Mouse (Mus musculus) forebrain, embryonic 12.5 days (tissue): ENCODE results near the gene Zfp551. TPM values are rescaled to one million over a fixed set of nuclear protein-coding genes. Genes with fewer than 3 reads are reported as not detected.
A peak's percentile ranks its signal among the peaks of the same experiment; 100 is the strongest.

Experiments used
- ATAC-seq: fragments of 200-750 bp; cut with Nextera tagmentation; 2 replicates; pipeline ENCODE4 v1.8.0; 2017; ENCODE audit warnings: moderate TSS enrichment; ENCODE audit not compliant: low FRiP score
- H3K27ac ChIP-seq: fragments of 300-500 bp; sonication (generic); 2 replicates; pipeline ENCODE4 v1.5.1; 2016; ENCODE audit warnings: mild to moderate bottlenecking
- H3K27me3 ChIP-seq: fragments of 300-500 bp; sonication (generic); 2 replicates; pipeline ENCODE4 v1.6.1; 2016; ENCODE audit warnings: mild to moderate bottlenecking
- H3K36me3 ChIP-seq: fragments of 300-500 bp; sonication (generic); replicated peaks from 2 replicates; pipeline ENCODE4 v1.6.1; 2016; ENCODE audit warnings: mild to moderate bottlenecking
- H3K4me1 ChIP-seq: fragments of 300-500 bp; sonication (generic); 2 replicates; pipeline ENCODE4 v1.6.1; 2016
- H3K4me2 ChIP-seq: fragments of 300-500 bp; sonication (generic); 2 replicates; pipeline ENCODE4 v1.6.1; 2016; ENCODE audit warnings: mild to moderate bottlenecking, moderate library complexity
- H3K4me3 ChIP-seq: fragments of 300-500 bp; sonication (generic); replicated peaks from 2 replicates; pipeline ENCODE4 v1.5.1; 2016; ENCODE audit warnings: mild to moderate bottlenecking
- H3K9ac ChIP-seq: fragments of 300-500 bp; sonication (generic); 2 replicates; pipeline ENCODE4 v1.6.1; 2016; ENCODE audit warnings: mild to moderate bottlenecking
- H3K9me3 ChIP-seq: fragments of 300-500 bp; sonication (generic); 2 replicates; pipeline ENCODE4 v1.6.1; 2016
- WGBS: fragments of 180-500 bp; shearing (Covaris S2); methylation state at CpG from one replicate; pipeline ENCODE4 v1.1.7; 2016; 5-methylcytosine and 5-hydroxymethylcytosine counted together
- polyA plus RNA-seq: library from polyadenylated mRNA; unstranded; fragments of >200 nt; fragmentation: Nextera tagmentation; extraction: Ambion mirVana; gene quantifications from 2 replicates; pipeline ENCODE4 v1.2.1, GENCODE M21; 2016

The Zfp551 gene
- polyA plus RNA-seq = 4.1 and 5.0 TPM in 2 replicates

GRCm38 (mm10) chr7:12422245-12422849 lies at the start of gene Zfp551:
Gene Zfp551, minus strand, starts transcription at chr7:12422751.
- Histone ChIP-seq H3K4me1 (peaks cover 9% of the 10 kb centered on the region), H3K9me3 (no peaks in the 10 kb centered on the region), H3K9ac (peak within 1 kb of the TSS; percentile 72), H3K27ac (no peak within 1 kb of the TSS), H3K4me2 (peak within 1 kb of the TSS; percentile 67), H3K4me3 (peak within 1 kb of the TSS; percentile 55), H3K27me3 (no peaks in the 10 kb centered on the region), H3K36me3 (peaks cover 5% of the 10 kb centered on the region; the same call in 1 of the 2 replicates)
- peak; percentile 94 for ATAC-seq
- WGBS = under 1% methylated on average over 27 of the region's 27 CpGs

- no peak overlapping the region for H3K27ac ChIP-seq
- H3K4me1 ChIP-seq = peaks cover 9% of the 10 kb centered on the region
- no peak overlapping the region; the same call in 1 of the 2 replicates for H3K4me2 ChIP-seq
- WGBS = 64% methylated on average over 3 of the region's 3 CpGs
- H3K9me3 ChIP-seq = no peaks in the 10 kb centered on the region
- no peaks in the 10 kb centered on the region for H3K36me3 ChIP-seq
- no peaks in the 10 kb centered on the region for H3K27me3 ChIP-seq
- peak; percentile 45; the same call in 1 of the 2 replicates for ATAC-seq
- H3K4me3 ChIP-seq = peak overlapping the region; percentile 55
- H3K9ac ChIP-seq = no peak overlapping the region
These were observed 304 bp upstream of the Zfp551 start for GRCm38 (mm10) chr7:12422855-12423254.

- H3K9me3 ChIP-seq = no peaks in the 10 kb centered on the region
- H3K9ac ChIP-seq = peak overlapping the region; percentile 72
- peaks cover 11% of the 10 kb centered on the region for H3K36me3 ChIP-seq
- peak overlapping the region; percentile 67 for H3K4me2 ChIP-seq
- H3K27ac ChIP-seq = no peak overlapping the region
- H3K4me3 ChIP-seq = peak overlapping the region; percentile 55
- WGBS = 59% methylated on average over 5 of the region's 5 CpGs
- H3K27me3 ChIP-seq = no peaks in the 10 kb centered on the region
- peaks cover 9% of the 10 kb centered on the region for H3K4me1 ChIP-seq
- ATAC-seq = no peak
These were observed 810 bp downstream of the Zfp551 start for GRCm38 (mm10) chr7:12421741-12422140.

- Histone ChIP-seq H3K36me3 (no peaks in the 10 kb centered on the region), H3K4me2 (no peak within 1 kb of the TSS), H3K4me1 (no peaks in the 10 kb centered on the region), H3K9me3 (peaks cover 8% of the 10 kb centered on the region; the same call in 1 of the 2 replicates), H3K27me3 (no peaks in the 10 kb centered on the region), H3K4me3 (no peak within 1 kb of the TSS), H3K27ac (no peak within 1 kb of the TSS), H3K9ac (no peak within 1 kb of the TSS)
- no peak for ATAC-seq
- WGBS = 67% methylated on average over 1 of the region's 1 CpGs
These were observed 53.4 kb downstream of the Zfp551 start, which contains the start of gene Vmn1r84 for GRCm38 (mm10) chr7:12369173-12369572. Gene Vmn1r84, minus strand, starts transcription at chr7:12369273.

Other genes with a start within 250 kb of the Zfp551 start
- gene Vmn1r80, start 233.5 kb downstream of the Zfp551 start, polyA plus RNA-seq = not detected in 2 replicates
- not detected in 2 replicates for gene Vmn1r81, start 154.5 kb downstream of the Zfp551 start, polyA plus RNA-seq
- not detected in 2 replicates for gene Vmn1r82, start 122.3 kb downstream of the Zfp551 start, polyA plus RNA-seq
- gene Vmn1r83, start 93.3 kb downstream of the Zfp551 start, polyA plus RNA-seq = 0.06 TPM in 1 of 2 replicates, not detected in the other
- gene Vmn1r84, start 53.5 kb downstream of the Zfp551 start, polyA plus RNA-seq = not detected in 2 replicates
- 54.7 TPM in 2 replicates for gene Zfp606, start 55.5 kb upstream of the Zfp551 start, polyA plus RNA-seq
- gene 2900092C05Rik, start 89.8 kb upstream of the Zfp551 start, polyA plus RNA-seq = not detected in 2 replicates
- 0.01 TPM in 1 of 2 replicates, not detected in the other for gene Vmn2r53, start 186.0 kb upstream of the Zfp551 start, polyA plus RNA-seq
- not detected in 2 replicates for gene Vmn2r54, start 217.6 kb upstream of the Zfp551 start, polyA plus RNA-seq